Mouse (Mus musculus): ENCODE data around the gene Spag6l. TPM values are rescaled to one million over a fixed set of nuclear protein-coding genes. Genes with fewer than 3 reads are reported as not detected.

Spag6l gene
- polyA plus RNA-seq, 1 experiment from 2014 or later, result 0.60 TPM

Other genes starting within 250 kb of the Spag6l start
- gene Fgd4, start 228.9 kb downstream of the Spag6l start, polyA plus RNA-seq (2015; fragmentation: Nextera tagmentation; extraction: Ambion mirVana), result 13.0 and 14.4 TPM in 2 replicates
- gene Olfr19, start 153.1 kb downstream of the Spag6l start, polyA plus RNA-seq (2015; fragmentation: Nextera tagmentation; extraction: Ambion mirVana), result not detected in 2 replicates
- gene Igll1, start 34.5 kb upstream of the Spag6l start, polyA plus RNA-seq (2015; fragmentation: Nextera tagmentation; extraction: Ambion mirVana), result 0.27 and 0.49 TPM in 2 replicates
- gene Top3b, start 41.3 kb upstream of the Spag6l start, polyA plus RNA-seq (2015; fragmentation: Nextera tagmentation; extraction: Ambion mirVana), result 49.2 and 49.8 TPM in 2 replicates
- gene Vpreb1, start 41.4 kb upstream of the Spag6l start, polyA plus RNA-seq (2015; fragmentation: Nextera tagmentation; extraction: Ambion mirVana), result 1.5 and 1.6 TPM in 2 replicates
- 15.6 and 16.0 TPM in 2 replicates for gene Ppm1f, start 67.0 kb upstream of the Spag6l start, polyA plus RNA-seq (2015; fragmentation: Nextera tagmentation; extraction: Ambion mirVana)
- 129 and 130 TPM in 2 replicates for gene Mapk1, start 153.9 kb upstream of the Spag6l start, polyA plus RNA-seq (2015; fragmentation: Nextera tagmentation; extraction: Ambion mirVana)
- gene Ypel1, start 240.2 kb upstream of the Spag6l start, polyA plus RNA-seq (2015; fragmentation: Nextera tagmentation; extraction: Ambion mirVana), result 9.1 and 9.9 TPM in 2 replicates